Comparison of ENCODE assay signal across 34 mouse cellular contexts in genomic region chr9:31441487-31441886, GRCm38 (mm10). TPM values are rescaled to one million over a fixed set of nuclear protein-coding genes. Genes with fewer than 3 reads are reported as not detected.
"Had no signal": no experiment of that assay in that cellular context is flagged by ENCODE, and none has a peak within 500 bp of the region (broad histone marks: within the 10 kb centered on the region; RNA-seq: fewer than 3 reads in every experiment).

No protein-coding gene starts in this region.

- ATAC-seq: hindbrain, postnatal 0 days; liver, postnatal 0 days had no signal

- H3K27ac ChIP-seq: hindbrain, embryonic 13.5 days; hindbrain, embryonic 15.5 days; hindbrain, postnatal 0 days; kidney, embryonic 15.5 days; kidney, postnatal 0 days; limb, embryonic 13.5 days; limb, embryonic 15.5 days; liver, embryonic 13.5 days; liver, embryonic 15.5 days had no signal

- H3K9ac ChIP-seq: heart, embryonic 12.5 days; hindbrain, embryonic 13.5 days; hindbrain, embryonic 15.5 days; kidney, embryonic 15.5 days; limb, embryonic 13.5 days; limb, embryonic 15.5 days; liver, embryonic 13.5 days; liver, embryonic 15.5 days; liver, postnatal 0 days had no signal

- H3K4me3 ChIP-seq: heart, embryonic 12.5 days; hindbrain, embryonic 13.5 days; hindbrain, embryonic 15.5 days; kidney, embryonic 15.5 days; limb, embryonic 13.5 days; limb, embryonic 15.5 days; liver, embryonic 13.5 days; liver, embryonic 15.5 days had no signal

- H3K4me1 ChIP-seq: heart, embryonic 12.5 days; hindbrain, embryonic 13.5 days; hindbrain, embryonic 15.5 days; limb, embryonic 13.5 days; limb, embryonic 15.5 days; liver, embryonic 13.5 days; liver, embryonic 15.5 days had no signal

- H3K9me3 ChIP-seq: heart, embryonic 12.5 days; hindbrain, embryonic 13.5 days; hindbrain, embryonic 15.5 days; kidney, embryonic 15.5 days; limb, embryonic 13.5 days; limb, embryonic 15.5 days; liver, embryonic 13.5 days; liver, embryonic 15.5 days had no signal

- H3K4me2 ChIP-seq: heart, embryonic 12.5 days; hindbrain, embryonic 13.5 days; hindbrain, embryonic 15.5 days; kidney, embryonic 15.5 days; limb, embryonic 13.5 days; limb, embryonic 15.5 days; liver, embryonic 13.5 days; liver, embryonic 15.5 days had no signal

- DNase-seq: gastrocnemius, postnatal 14 days; gastrocnemius, postnatal 36 days; heart, adult 18-20 months; heart, postnatal 10 days; kidney, adult 11 months; kidney, adult 2 months; kidney, adult 9 months; kidney, postnatal 14 days; kidney, postnatal 36 days; layer of hippocampus, adult 9-11 months; layer of hippocampus, postnatal 36 days; left cerebral cortex, postnatal 4 days; liver, embryonic 13.5 days; liver, postnatal 0 days had no signal

- H3K27me3 ChIP-seq: heart, embryonic 12.5 days; hindbrain, embryonic 13.5 days; hindbrain, embryonic 15.5 days; kidney, embryonic 15.5 days; limb, embryonic 13.5 days; limb, embryonic 15.5 days; liver, embryonic 13.5 days; liver, embryonic 15.5 days had no signal

- H3K36me3 ChIP-seq: heart, embryonic 12.5 days; hindbrain, embryonic 13.5 days; hindbrain, embryonic 15.5 days; kidney, embryonic 15.5 days; limb, embryonic 13.5 days; limb, embryonic 15.5 days; liver, embryonic 13.5 days; liver, embryonic 15.5 days had no signal

RNA-seq across cellular contexts. Expression of gene Tmem45b, which starts 22.8 kb away (rescaled TPM):
- total RNA-seq: hematopoietic stem cell, adult 5-6 weeks; hindbrain, postnatal 0 days; layer of hippocampus, adult 18-20 months; layer of hippocampus, adult 8-10 months; layer of hippocampus, postnatal 14 days; layer of hippocampus, postnatal 36 days; left cerebral cortex, adult 18-20 months; left cerebral cortex, adult 8-10 months; left cerebral cortex, postnatal 10 days; left cerebral cortex, postnatal 25 days; left cerebral cortex, postnatal 4 days had no signal
- polyA plus RNA-seq: heart, embryonic 12.5 days; heart, embryonic 14.5 days; hindbrain, embryonic 11.5 days; hindbrain, embryonic 15.5 days; limb, embryonic 11.5 days; limb, embryonic 13.5 days; limb, embryonic 15.5 days; liver, embryonic 13.5 days had no signal
